ENCODE assay signal across 11 mouse cellular contexts in genomic region chr4:47698514-47698913, GRCm38 (mm10).
DNase-seq lines count a peak whose midpoint lies in the region; ATAC-seq and TF ChIP-seq lines count a peak whose summit lies in the region.
"Had no signal": no experiment of that assay in that cellular context is flagged by ENCODE, and none has a peak within 500 bp of the region (broad histone marks: within the 10 kb centered on the region; RNA-seq: fewer than 3 reads in every experiment).

No protein-coding gene starts in this region.

- H3K27ac ChIP-seq in limb, embryonic 12.5 days, result 0 out of 2 replicates have a peak overlapping the region, but pooled peaks have one; percentile 35
- H3K27ac ChIP-seq in limb, embryonic 10.5 days, result no peak overlapping the region
- H3K27ac ChIP-seq in forebrain, embryonic 15.5 days (replicated peaks), result peak overlapping the region; percentile 84
- no peak overlapping the region for H3K27ac ChIP-seq in midbrain, postnatal 0 days (ENCODE audit: low read depth, low read length)
- no peak overlapping the region for H3K27ac ChIP-seq in heart, adult 2 months
- H3K27ac ChIP-seq: embryonic facial prominence, embryonic 12.5 days; liver, embryonic 14.5 days; midbrain, embryonic 12.5 days had no signal

- H3K9me3 ChIP-seq in limb, embryonic 12.5 days, result no peaks in the 10 kb centered on the region
- no peaks in the 10 kb centered on the region for H3K9me3 ChIP-seq in limb, embryonic 10.5 days (replicated peaks)
- H3K9me3 ChIP-seq in forebrain, embryonic 15.5 days, result no peaks in the 10 kb centered on the region
- H3K9me3 ChIP-seq in midbrain, postnatal 0 days (ENCODE audit: low read length), result no peaks in the 10 kb centered on the region
- H3K9me3 ChIP-seq: embryonic facial prominence, embryonic 12.5 days; midbrain, embryonic 12.5 days had no signal

- peaks cover 11% of the 10 kb centered on the region for H3K4me1 ChIP-seq in limb, embryonic 12.5 days (replicated peaks)
- no peaks in the 10 kb centered on the region for H3K4me1 ChIP-seq in limb, embryonic 10.5 days
- peaks cover 17% of the 10 kb centered on the region for H3K4me1 ChIP-seq in forebrain, embryonic 15.5 days
- no peaks in the 10 kb centered on the region for H3K4me1 ChIP-seq in midbrain, postnatal 0 days (ENCODE audit: insufficient read depth, low read length)
- H3K4me1 ChIP-seq in heart, adult 2 months (ENCODE audit: control insufficient read depth, insufficient read depth, low read length), result no peaks in the 10 kb centered on the region
- H3K4me1 ChIP-seq: embryonic facial prominence, embryonic 12.5 days had no signal

- no peaks in the 10 kb centered on the region for H3K79me2 ChIP-seq in heart, adult 2 months (replicated peaks; ENCODE audit: control insufficient read depth, insufficient read depth, low read length)

- intact Hi-C loops in heart, adult 2 months (cut with DNase I), result no loop called here

- H3K9ac ChIP-seq in limb, embryonic 12.5 days (replicated peaks), result no peak overlapping the region
- H3K9ac ChIP-seq in forebrain, embryonic 15.5 days (replicated peaks), result no peak overlapping the region
- H3K9ac ChIP-seq in midbrain, postnatal 0 days (replicated peaks; ENCODE audit: low read length, poor library complexity, severe bottlenecking), result no peak overlapping the region
- no peak overlapping the region for H3K9ac ChIP-seq in heart, adult 2 months (ENCODE audit: low read depth, low read length)
- H3K9ac ChIP-seq: embryonic facial prominence, embryonic 12.5 days; liver, embryonic 14.5 days; midbrain, embryonic 12.5 days had no signal

- no peak for TF ChIP-seq POLR2A in heart, adult 2 months (IDR thresholded peaks at IDR 0.05; ENCODE audit: insufficient read depth, low read depth, low read length)

- WGBS in limb, embryonic 12.5 days, result 39% methylated on average over 4 of the region's 4 CpGs
- WGBS in limb, embryonic 10.5 days, result 73% methylated on average over 4 of the region's 4 CpGs
- 13% methylated on average over 4 of the region's 4 CpGs for WGBS in forebrain, embryonic 15.5 days
- 30% methylated on average over 4 of the region's 4 CpGs for WGBS in midbrain, postnatal 0 days
- 48% methylated on average over 4 of the region's 4 CpGs for WGBS in heart, adult 2 months

- TF ChIP-seq EP300 in heart, adult 2 months (IDR thresholded peaks at IDR 0.05; ENCODE audit: insufficient read depth, low read depth, low read length), result no peak

- no peaks in the 10 kb centered on the region for H3K36me3 ChIP-seq in limb, embryonic 12.5 days
- H3K36me3 ChIP-seq in limb, embryonic 10.5 days, result no peaks in the 10 kb centered on the region
- no peaks in the 10 kb centered on the region for H3K36me3 ChIP-seq in forebrain, embryonic 15.5 days
- H3K36me3 ChIP-seq in midbrain, postnatal 0 days (ENCODE audit: insufficient read depth, low read length), result no peaks in the 10 kb centered on the region
- no peaks in the 10 kb centered on the region for H3K36me3 ChIP-seq in heart, adult 2 months (ENCODE audit: control insufficient read depth, insufficient read depth, low read length)
- H3K36me3 ChIP-seq: embryonic facial prominence, embryonic 12.5 days; midbrain, embryonic 12.5 days had no signal

- H3K4me3 ChIP-seq in limb, embryonic 12.5 days (replicated peaks), result no peak overlapping the region
- no peak overlapping the region for H3K4me3 ChIP-seq in limb, embryonic 10.5 days
- no peak overlapping the region for H3K4me3 ChIP-seq in forebrain, embryonic 15.5 days
- no peak overlapping the region for H3K4me3 ChIP-seq in midbrain, postnatal 0 days (ENCODE audit: low read depth, low read length)
- H3K4me3 ChIP-seq in heart, adult 2 months, result no peak overlapping the region
- H3K4me3 ChIP-seq: embryonic facial prominence, embryonic 12.5 days; midbrain, embryonic 12.5 days had no signal

- no peak for TF ChIP-seq CTCF in midbrain, postnatal 0 days (IDR thresholded peaks at IDR 0.05)
- TF ChIP-seq CTCF in heart, adult 2 months (IDR thresholded peaks at IDR 0.05), result no peak

- H3K27me3 ChIP-seq in limb, embryonic 12.5 days, result no peaks in the 10 kb centered on the region
- no peaks in the 10 kb centered on the region for H3K27me3 ChIP-seq in limb, embryonic 10.5 days (ENCODE audit: low read depth, poor library complexity, severe bottlenecking)
- H3K27me3 ChIP-seq in forebrain, embryonic 15.5 days, result no peaks in the 10 kb centered on the region
- no peaks in the 10 kb centered on the region for H3K27me3 ChIP-seq in midbrain, postnatal 0 days (ENCODE audit: insufficient read depth, low read length)
- no peaks in the 10 kb centered on the region for H3K27me3 ChIP-seq in heart, adult 2 months (ENCODE audit: control insufficient read depth, insufficient read depth, low read length)
- H3K27me3 ChIP-seq: embryonic facial prominence, embryonic 12.5 days; midbrain, embryonic 12.5 days had no signal

- DNase-seq in limb, embryonic 10.5 days (ENCODE audit: low spot score), result no peak
- DNase-seq in cerebellum, adult 8-10 months, result peak; percentile 40
- DNase-seq in midbrain, postnatal 0 days (ENCODE audit: low spot score), result peak; percentile 83
- no peak for DNase-seq in heart, adult 2 months
- DNase-seq in spleen, postnatal 10 days (ENCODE audit: low spot score in 2 of 2), result no peak
- DNase-seq: gastrocnemius, postnatal 25 days had no signal

- no peak overlapping the region for H3K4me2 ChIP-seq in limb, embryonic 12.5 days
- H3K4me2 ChIP-seq in forebrain, embryonic 15.5 days (replicated peaks), result no peak overlapping the region
- no peak overlapping the region for H3K4me2 ChIP-seq in midbrain, postnatal 0 days (ENCODE audit: low read depth, low read length, poor library complexity, severe bottlenecking)
- H3K4me2 ChIP-seq: embryonic facial prominence, embryonic 12.5 days; midbrain, embryonic 12.5 days had no signal

- ATAC-seq in limb, embryonic 12.5 days (ENCODE audit: insufficient number of reproducible peaks, insufficient read depth, low FRiP score, low TSS enrichment, low read depth), result no peak
- peak; percentile 83 for ATAC-seq in forebrain, embryonic 15.5 days (replicated peaks)
- no peak for ATAC-seq in midbrain, postnatal 0 days (ENCODE audit: low FRiP score)

Comparison
In these comparisons a context has a peak if more than half of its experiments do, and no peak if none do; other contexts are left out.
1. H3K27ac ChIP-seq: peak in limb, embryonic 12.5 days (single experiment) and forebrain, embryonic 15.5 days (single experiment); none in limb, embryonic 10.5 days (single experiment), midbrain, postnatal 0 days (single experiment) and heart, adult 2 months (single experiment).
2. DNase-seq: peak in cerebellum, adult 8-10 months (single experiment) and midbrain, postnatal 0 days (single experiment); none in limb, embryonic 10.5 days (single experiment), heart, adult 2 months (0 of 2) and spleen, postnatal 10 days (0 of 2).